Mouse (Mus musculus) thymus, adult 2 months (tissue): ENCODE data around the gene Calm5.

Experiments
- CTCF ChIP-seq: fragments of 200-500 bp; IDR thresholded peaks from 2 replicates; pipeline ENCODE4 v1.5.1; 2012; ENCODE audit warnings: mild to moderate bottlenecking, control low read depth, low read length, moderate library complexity, borderline replicate concordance; ENCODE audit not compliant: control insufficient read depth, poor library complexity, insufficient read depth; ENCODE audit errors: extremely low read depth
- POLR2A ChIP-seq: fragments of 200-500 bp; IDR thresholded peaks from 2 replicates; pipeline ENCODE4 v1.6.1; 2012; ENCODE audit warnings: mild to moderate bottlenecking, low read length, control low read depth, moderate library complexity; ENCODE audit not compliant: control insufficient read depth, poor library complexity, insufficient read depth; ENCODE audit errors: extremely low read depth

DNA sequence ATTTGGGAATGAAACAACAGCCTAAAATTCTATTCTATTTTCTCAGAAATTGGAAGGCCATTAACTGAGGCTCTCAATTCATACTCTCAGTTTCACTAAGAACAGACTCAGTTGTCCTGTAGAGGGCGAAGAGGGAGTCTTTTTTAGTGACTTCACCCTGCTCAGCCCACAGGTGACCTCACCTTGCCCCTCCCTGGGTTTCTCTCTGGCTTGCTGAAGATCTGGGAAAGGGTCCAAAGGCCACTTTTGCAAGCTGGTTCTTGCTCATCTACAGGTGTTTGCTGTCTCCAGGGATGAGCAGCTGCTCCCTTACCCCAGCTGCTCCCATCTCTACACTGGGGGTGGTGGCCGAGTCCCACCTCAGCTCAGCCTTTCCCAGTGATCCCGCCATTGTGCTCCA lies 8.4 kb downstream of the Calm5 start:
- TF ChIP-seq CTCF (no peak), POLR2A (no peak)
